Mouse (Mus musculus) hindbrain, embryonic 14.5 days (tissue): ENCODE measurements around the gene Mogat2. TPM values are rescaled to one million over a fixed set of nuclear protein-coding genes. Genes with fewer than 3 reads are reported as not detected.

ENCODE experiments used
- ATAC-seq: fragments of 200-750 bp; cut with Nextera tagmentation; 2 replicates; pipeline ENCODE4 v1.8.0; 2017; ENCODE audit warnings: moderate number of reproducible peaks, mild to moderate bottlenecking, moderate TSS enrichment, moderate library complexity; ENCODE audit not compliant: low FRiP score
- DNase-seq: peaks from one replicate; pipeline ENCODE4 v3.0.0-alpha.2; 2015; ENCODE audit warnings: low spot score
- H3K27ac ChIP-seq: fragments of 300-500 bp; sonication (generic); 2 replicates; pipeline ENCODE4 v1.5.1; 2014; ENCODE audit warnings: mild to moderate bottlenecking, moderate library complexity
- H3K27me3 ChIP-seq: fragments of 300-500 bp; sonication (generic); 2 replicates; pipeline ENCODE4 v1.6.1; 2014; ENCODE audit warnings: mild to moderate bottlenecking, low read length, mixed read lengths; ENCODE audit not compliant: control insufficient read depth, insufficient read depth
- H3K36me3 ChIP-seq: fragments of 300-500 bp; sonication (generic); replicated peaks from 2 replicates; pipeline ENCODE4 v1.6.1; 2014; ENCODE audit not compliant: control insufficient read depth, insufficient read depth
- H3K4me1 ChIP-seq: fragments of 300-500 bp; sonication (generic); replicated peaks from 2 replicates; pipeline ENCODE4 v1.6.1; 2014; ENCODE audit warnings: antibody characterized with exemption, low read length, mixed read lengths; ENCODE audit not compliant: control insufficient read depth, insufficient read depth
- H3K4me2 ChIP-seq: fragments of 300-500 bp; sonication (generic); replicated peaks from 2 replicates; pipeline ENCODE4 v1.6.1; 2014; ENCODE audit warnings: mild to moderate bottlenecking, moderate library complexity
- H3K4me3 ChIP-seq: fragments of 300-500 bp; sonication (generic); replicated peaks from 2 replicates; pipeline ENCODE4 v1.5.1; 2014; ENCODE audit warnings: mild to moderate bottlenecking, low read length
- H3K9ac ChIP-seq: fragments of 300-500 bp; sonication (generic); 2 replicates; pipeline ENCODE4 v1.6.1; 2014
- H3K9me3 ChIP-seq: fragments of 300-500 bp; sonication (generic); 2 replicates; pipeline ENCODE4 v1.6.1; 2016; ENCODE audit warnings: low read length; ENCODE audit not compliant: control insufficient read depth
- WGBS: fragments of 180-500 bp; shearing (Covaris S2); extraction: QIAGEN DNeasy Blood & Tissue Kit; methylation state at CpG from one replicate; pipeline ENCODE4 v1.1.7; 2014; 5-methylcytosine and 5-hydroxymethylcytosine counted together
- polyA plus RNA-seq: library from polyadenylated mRNA; unstranded; fragments of >200 nt; fragmentation: Nextera tagmentation; extraction: Ambion mirVana; gene quantifications from 2 replicates; pipeline ENCODE4 v1.2.1, GENCODE M21; 2014

The Mogat2 gene
- polyA plus RNA-seq, 1 experiment from 2014 or later, result 2.5 TPM

DNA sequence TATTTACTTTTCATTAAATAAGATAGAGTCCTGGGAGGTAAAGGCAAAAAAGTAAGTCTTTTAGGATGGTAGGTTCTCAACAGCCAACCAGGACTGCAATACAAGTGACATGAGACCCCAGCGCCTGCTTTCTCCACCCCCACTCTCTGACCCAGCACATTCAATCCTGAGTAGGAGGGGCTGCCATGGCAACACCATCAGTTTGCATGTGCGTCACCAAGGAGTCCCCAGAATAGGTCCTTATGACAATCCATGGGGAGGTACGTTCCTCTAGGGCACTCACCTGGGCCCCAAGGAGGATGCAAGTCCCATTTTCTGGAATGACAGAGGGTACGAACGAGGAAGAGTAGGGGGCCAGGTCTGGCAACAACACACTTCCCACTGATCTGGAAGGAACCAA is 61.0 kb downstream of the Mogat2 start:
- Histone ChIP-seq H3K27ac (no peak overlapping the region), H3K4me3 (no peak overlapping the region), H3K4me1 (0 out of 2 replicates have a peak, but pooled peaks cover 4% of the 10 kb centered on the region), H3K36me3 (no peaks in the 10 kb centered on the region), H3K27me3 (0 out of 2 replicates have a peak, but pooled peaks cover 8% of the 10 kb centered on the region), H3K4me2 (no peak overlapping the region), H3K9ac (no peak overlapping the region), H3K9me3 (no peaks in the 10 kb centered on the region)
- DNase-seq (no peak), ATAC-seq (no peak)
- 59% methylated on average over 5 of the region's 5 CpGs for WGBS

DNA sequence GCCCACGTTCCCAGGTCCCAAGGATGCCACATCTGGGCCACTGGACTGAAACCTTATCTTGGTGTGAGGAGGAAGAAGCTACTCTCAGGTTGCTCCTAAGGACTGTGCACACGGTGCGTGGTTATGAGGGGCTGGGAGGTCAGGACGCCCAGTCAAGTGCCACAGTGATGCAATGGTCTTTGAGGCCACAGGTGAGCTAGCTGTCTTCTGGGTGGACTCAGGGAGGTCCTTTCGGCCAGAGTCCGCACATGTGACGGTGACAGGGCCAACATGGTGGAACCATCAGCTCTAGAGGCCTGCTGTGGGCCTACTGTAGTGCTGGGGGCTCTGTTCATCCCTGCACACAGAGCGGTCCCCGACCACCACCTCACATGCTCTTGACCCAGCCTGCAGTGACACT is 62.8 kb downstream of the Mogat2 start:
- DNase-seq, result no peak
- WGBS, result 93% methylated on average over 9 of the region's 9 CpGs
- Histone ChIP-seq H3K4me2 (no peak overlapping the region), H3K9me3 (no peaks in the 10 kb centered on the region), H3K4me3 (no peak overlapping the region), H3K9ac (no peak overlapping the region), H3K27me3 (no peaks in the 10 kb centered on the region), H3K4me1 (0 out of 2 replicates have a peak, but pooled peaks cover 2% of the 10 kb centered on the region), H3K36me3 (no peaks in the 10 kb centered on the region), H3K27ac (no peak overlapping the region)
- no peak for ATAC-seq

DNA sequence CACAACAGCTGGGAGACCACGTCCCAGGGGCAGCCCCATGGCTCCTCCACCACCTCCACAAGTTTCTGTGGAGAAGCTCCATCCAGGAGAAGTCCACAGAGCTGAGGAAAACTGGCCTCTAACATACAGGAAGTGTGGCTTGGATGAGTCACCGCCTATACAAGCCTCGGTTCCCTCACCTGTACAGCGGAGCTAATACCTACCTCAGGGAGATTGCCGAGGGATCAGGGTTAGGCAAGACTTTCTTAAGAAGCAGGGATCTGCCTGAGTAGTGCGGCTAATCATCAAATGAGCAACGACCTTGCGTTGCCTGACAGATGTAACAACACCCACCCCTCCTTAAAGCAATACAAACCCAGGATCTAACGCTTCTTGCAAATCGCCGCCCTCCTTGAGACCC is 63.3 kb downstream of the Mogat2 start:
- no peak overlapping the region for H3K4me3 ChIP-seq
- no peak overlapping the region for H3K9ac ChIP-seq
- no peak for DNase-seq
- H3K4me1 ChIP-seq, result no peaks in the 10 kb centered on the region
- no peak overlapping the region for H3K27ac ChIP-seq
- no peak overlapping the region for H3K4me2 ChIP-seq
- H3K9me3 ChIP-seq, result no peaks in the 10 kb centered on the region
- no peaks in the 10 kb centered on the region for H3K27me3 ChIP-seq
- no peaks in the 10 kb centered on the region for H3K36me3 ChIP-seq
- 90% methylated on average over 11 of the region's 11 CpGs for WGBS
- ATAC-seq, result no peak

DNA sequence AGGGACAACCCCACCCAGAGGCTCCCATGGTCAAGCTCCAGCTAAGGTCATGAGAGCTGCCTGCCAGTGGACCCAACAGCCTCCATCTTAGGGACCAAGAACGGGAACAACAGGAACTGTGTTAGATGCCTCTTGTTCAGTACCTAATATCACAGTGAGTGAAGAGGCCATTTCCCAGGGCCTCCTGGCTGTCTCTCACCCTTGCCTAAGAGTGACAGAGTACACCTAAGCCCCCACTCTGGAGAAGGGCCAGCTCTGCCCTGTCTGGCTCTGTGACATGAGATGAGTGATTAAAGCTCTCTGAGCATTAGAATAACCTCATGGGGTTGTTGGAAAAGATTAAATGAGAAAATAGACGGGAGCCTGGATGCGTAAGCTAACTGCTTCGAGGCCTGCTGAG is 64.4 kb downstream of the Mogat2 start:
- ATAC-seq (no peak), DNase-seq (no peak)
- 60% methylated on average over 4 of the region's 4 CpGs for WGBS
- H3K9ac ChIP-seq, result no peak overlapping the region
- H3K4me3 ChIP-seq, result no peak overlapping the region
- no peaks in the 10 kb centered on the region for H3K27me3 ChIP-seq
- H3K27ac ChIP-seq, result no peak overlapping the region
- H3K36me3 ChIP-seq, result no peaks in the 10 kb centered on the region
- H3K4me2 ChIP-seq, result no peak overlapping the region
- H3K4me1 ChIP-seq, result no peaks in the 10 kb centered on the region
- H3K9me3 ChIP-seq, result no peaks in the 10 kb centered on the region

DNA sequence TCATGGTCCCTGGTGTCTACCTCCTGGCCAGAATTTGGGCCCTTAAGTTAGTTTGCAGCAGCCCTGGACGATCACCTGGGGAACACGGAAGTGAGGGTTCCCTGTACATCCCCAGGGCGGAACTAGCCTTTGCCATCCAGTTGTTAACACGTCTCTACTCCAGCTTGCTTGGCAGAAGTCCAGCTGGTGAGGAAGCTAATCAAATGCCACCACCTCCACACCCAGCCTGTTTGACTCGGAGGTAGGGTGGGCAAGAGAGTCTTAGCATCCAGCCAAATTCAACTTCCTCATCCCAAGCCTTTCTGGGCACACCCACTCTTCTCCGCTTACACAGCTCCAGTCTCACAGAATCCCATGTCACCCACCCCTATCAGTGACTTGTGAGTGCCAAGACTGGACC is 65.5 kb downstream of the Mogat2 start:
- DNase-seq (no peak), ATAC-seq (no peak)
- no peaks in the 10 kb centered on the region for H3K4me1 ChIP-seq
- H3K36me3 ChIP-seq, result no peaks in the 10 kb centered on the region
- H3K4me2 ChIP-seq, result no peak overlapping the region
- H3K27ac ChIP-seq, result no peak overlapping the region
- H3K9ac ChIP-seq, result no peak overlapping the region
- H3K27me3 ChIP-seq, result no peaks in the 10 kb centered on the region
- no peaks in the 10 kb centered on the region for H3K9me3 ChIP-seq
- WGBS, result 79% methylated on average over 6 of the region's 6 CpGs
- H3K4me3 ChIP-seq, result no peak overlapping the region

DNA sequence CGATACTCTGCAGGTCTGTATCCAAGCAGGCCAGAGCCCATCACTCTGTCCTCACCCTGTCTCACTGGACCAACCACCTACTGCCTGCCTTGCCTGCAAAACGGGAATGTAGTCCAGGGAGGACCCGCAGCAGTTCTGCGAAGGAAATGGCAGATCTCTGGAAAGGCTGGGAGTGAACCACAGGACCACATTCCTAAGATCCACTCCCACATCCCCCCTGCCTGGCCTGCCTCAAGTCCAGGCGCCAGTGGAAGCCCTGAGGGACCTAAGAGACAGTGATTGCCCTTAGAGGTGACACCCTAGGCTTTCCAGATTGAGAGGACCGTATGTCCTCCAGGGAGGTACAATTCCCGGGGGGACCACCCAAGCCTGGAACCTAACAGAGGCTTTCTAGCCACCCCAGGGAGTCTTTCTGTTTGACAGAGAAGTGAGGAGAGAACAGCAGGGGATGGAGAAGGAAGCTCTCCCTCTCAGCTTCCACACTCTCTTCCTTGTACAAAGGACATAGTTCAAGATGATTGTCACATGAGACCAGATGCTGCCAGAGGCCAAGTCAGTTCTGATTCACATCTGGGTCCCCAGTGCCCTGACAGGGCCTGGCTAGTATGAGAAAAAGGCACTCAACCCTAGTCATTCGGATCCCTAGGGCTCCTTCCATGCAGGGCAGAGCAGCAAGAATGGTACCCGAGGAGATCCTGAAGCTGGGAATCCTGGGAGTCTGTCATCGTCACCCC is 66.5 kb downstream of the Mogat2 start:
- Histone ChIP-seq H3K4me1 (no peaks in the 10 kb centered on the region), H3K27ac (no peak overlapping the region), H3K4me3 (no peak overlapping the region), H3K27me3 (no peaks in the 10 kb centered on the region), H3K9me3 (no peaks in the 10 kb centered on the region), H3K36me3 (no peaks in the 10 kb centered on the region), H3K4me2 (no peak overlapping the region), H3K9ac (no peak overlapping the region)
- DNase-seq, result no peak
- 73% methylated on average over 10 of the region's 10 CpGs for WGBS
- ATAC-seq, result no peak

DNA sequence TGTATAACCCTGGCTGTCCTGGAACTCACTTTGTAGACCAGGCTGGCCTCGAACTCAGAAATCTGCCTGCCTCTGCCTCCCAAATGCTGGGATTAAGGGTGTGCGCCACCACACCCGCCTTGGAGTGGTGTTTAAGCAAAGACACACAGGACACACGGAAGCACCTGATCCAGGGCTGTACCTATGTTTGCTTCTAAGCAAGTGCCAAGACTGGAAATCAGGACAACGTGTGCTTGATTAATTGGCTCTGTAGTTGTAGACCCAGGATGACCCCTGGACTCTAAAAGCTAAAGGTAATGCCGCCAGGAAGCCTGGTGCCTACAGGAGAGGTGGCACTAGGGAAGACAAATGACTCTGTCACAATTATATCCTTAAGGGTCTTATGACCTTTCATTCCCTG is 67.9 kb downstream of the Mogat2 start:
- no peak for ATAC-seq
- Histone ChIP-seq H3K4me3 (no peak overlapping the region), H3K4me2 (no peak overlapping the region), H3K27me3 (no peaks in the 10 kb centered on the region), H3K9me3 (no peaks in the 10 kb centered on the region), H3K36me3 (no peaks in the 10 kb centered on the region), H3K27ac (no peak overlapping the region), H3K9ac (no peak overlapping the region), H3K4me1 (no peaks in the 10 kb centered on the region)
- DNase-seq, result no peak
- WGBS, result 91% methylated on average over 6 of the region's 6 CpGs

DNA sequence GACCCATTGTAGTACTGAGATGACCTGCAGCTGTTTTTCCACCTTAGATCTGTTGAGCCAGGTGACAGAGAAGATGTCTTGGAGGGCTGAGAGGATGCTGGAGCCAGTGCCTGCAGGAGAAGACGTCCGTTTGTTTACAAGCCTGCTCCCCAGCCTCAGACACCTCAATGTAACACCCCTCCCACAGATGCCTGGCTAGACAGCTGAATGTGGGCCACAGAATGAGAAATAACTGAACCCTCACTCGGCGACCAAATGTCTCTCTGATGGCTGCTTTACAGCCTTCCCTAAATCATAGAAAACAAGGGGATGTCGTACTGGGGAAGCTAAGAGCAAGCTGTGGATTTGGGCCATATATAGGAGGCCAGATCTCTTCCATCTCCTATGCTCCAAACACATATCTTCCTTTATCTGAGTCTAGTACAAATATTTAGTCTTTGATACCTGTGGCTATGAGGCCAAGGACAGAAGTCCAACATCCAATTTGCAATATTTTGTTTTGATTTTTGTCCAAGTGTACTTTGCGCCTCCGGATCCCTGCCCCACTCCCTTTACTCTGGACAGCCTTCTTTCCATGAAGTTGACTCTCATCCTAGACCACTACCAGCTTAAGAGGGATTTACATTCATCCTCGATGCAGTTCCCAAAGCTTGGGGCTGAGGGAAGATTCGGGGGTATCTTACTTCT is 68.6 kb downstream of the Mogat2 start:
- ATAC-seq (no peak), DNase-seq (no peak)
- 89% methylated on average over 9 of the region's 9 CpGs for WGBS
- Histone ChIP-seq H3K9me3 (no peaks in the 10 kb centered on the region), H3K4me1 (no peaks in the 10 kb centered on the region), H3K4me3 (no peak overlapping the region), H3K36me3 (no peaks in the 10 kb centered on the region), H3K27me3 (no peaks in the 10 kb centered on the region), H3K4me2 (no peak overlapping the region), H3K9ac (no peak overlapping the region), H3K27ac (no peak overlapping the region)
